Mouse (Mus musculus): ENCODE data around the gene Psmd11.

GRCm38 (mm10) chr11:80391407-80392120 lies 36.9 kb upstream of the Psmd11 start:
- TF ChIP-seq POLR2A (IDR thresholded peaks at IDR 0.05; ENCODE audit: extremely low read depth, insufficient read depth, low read length) (no peak), CTCF (IDR thresholded peaks at IDR 0.05; ENCODE audit: low read depth, low read length) (no peak)
